Mouse (Mus musculus) right cerebral cortex, postnatal 14 days (tissue): ENCODE results near the gene Usp20.
A peak's percentile ranks its signal among the peaks of the same experiment; 100 is the strongest.

Experiments
- DNase-seq: peaks from one replicate; pipeline ENCODE4 v3.0.0; 2022

Gene Usp20

GRCm38 (mm10) chr2:31042881-31043280, 60.8 kb downstream of the Usp20 start:
- no peak for DNase-seq

GRCm38 (mm10) chr2:31043856-31044255, 61.8 kb downstream of the Usp20 start:
- DNase-seq, result no peak

DNA sequence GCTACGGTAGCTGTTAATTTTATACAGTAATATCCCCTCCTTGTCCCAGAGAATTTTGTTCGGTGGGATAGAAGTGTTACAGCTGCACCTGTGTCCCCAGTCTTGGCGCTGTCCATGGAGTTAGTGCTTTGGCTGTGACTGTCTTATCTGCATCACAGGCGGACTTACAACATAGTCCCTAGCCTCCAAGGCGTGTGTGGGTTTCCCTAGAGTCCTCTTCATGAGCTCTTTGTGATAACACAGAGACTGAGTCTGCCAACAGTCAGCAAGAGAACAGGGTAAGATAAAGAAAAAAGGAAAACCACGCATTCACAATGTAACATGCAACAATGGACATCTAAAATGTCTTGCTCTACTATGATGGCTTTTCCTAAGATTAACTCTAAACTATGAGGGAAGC, 66.0 kb downstream of the Usp20 start:
- DNase-seq, result no peak

DNA sequence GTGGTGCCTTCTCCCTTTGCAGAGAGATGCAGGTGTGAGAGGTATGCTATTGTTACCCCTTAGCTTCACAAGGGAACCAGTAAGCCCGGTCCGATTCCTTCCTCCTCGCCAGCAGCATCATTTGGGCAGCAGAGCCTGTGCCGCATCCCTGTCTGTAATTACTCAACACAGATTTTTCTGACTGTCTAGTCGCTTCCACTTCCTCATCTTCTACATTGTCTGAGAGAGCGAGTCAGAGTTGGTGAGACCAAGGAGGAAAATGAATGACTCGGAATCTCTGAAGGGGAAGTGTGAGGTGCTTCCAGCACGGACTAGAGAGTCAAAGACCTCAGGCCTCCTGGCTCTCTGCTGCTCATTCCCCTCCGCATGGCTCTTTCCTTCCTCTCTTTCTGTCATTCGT, 70.4 kb downstream of the Usp20 start:
- no peak for DNase-seq

GRCm38 (mm10) chr2:31053426-31053825, 71.3 kb downstream of the Usp20 start:
- DNase-seq, result no peak

- no peak for DNase-seq
Observed at GRCm38 (mm10) chr2:31053851-31054340, 71.8 kb downstream of the Usp20 start.

- no peak for DNase-seq
Observed at GRCm38 (mm10) chr2:31056070-31056469, 74.0 kb downstream of the Usp20 start.

- no peak for DNase-seq
Observed at GRCm38 (mm10) chr2:31057549-31058177, 75.6 kb downstream of the Usp20 start.

DNA sequence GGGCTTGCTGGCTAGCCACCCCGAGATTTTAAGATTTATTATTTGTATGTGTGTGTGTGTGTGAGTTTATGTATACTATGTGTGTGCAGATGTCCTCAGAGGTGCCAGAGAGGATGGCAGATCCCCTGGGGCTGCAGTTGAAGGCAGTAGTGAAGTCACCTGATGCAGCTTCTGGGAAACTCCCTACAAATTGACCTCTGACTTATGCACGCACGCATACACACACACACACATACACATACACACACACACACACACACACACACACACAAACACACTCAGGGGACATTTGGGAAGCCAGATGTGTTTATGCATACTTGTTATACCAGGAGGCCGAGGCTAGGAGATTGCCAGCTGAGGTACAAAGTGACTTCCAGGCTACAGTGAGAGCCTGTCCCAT, 76.4 kb downstream of the Usp20 start:
- no peak for DNase-seq

- DNase-seq, result no peak
Observed at GRCm38 (mm10) chr2:31060271-31060670, 78.2 kb downstream of the Usp20 start.

DNA sequence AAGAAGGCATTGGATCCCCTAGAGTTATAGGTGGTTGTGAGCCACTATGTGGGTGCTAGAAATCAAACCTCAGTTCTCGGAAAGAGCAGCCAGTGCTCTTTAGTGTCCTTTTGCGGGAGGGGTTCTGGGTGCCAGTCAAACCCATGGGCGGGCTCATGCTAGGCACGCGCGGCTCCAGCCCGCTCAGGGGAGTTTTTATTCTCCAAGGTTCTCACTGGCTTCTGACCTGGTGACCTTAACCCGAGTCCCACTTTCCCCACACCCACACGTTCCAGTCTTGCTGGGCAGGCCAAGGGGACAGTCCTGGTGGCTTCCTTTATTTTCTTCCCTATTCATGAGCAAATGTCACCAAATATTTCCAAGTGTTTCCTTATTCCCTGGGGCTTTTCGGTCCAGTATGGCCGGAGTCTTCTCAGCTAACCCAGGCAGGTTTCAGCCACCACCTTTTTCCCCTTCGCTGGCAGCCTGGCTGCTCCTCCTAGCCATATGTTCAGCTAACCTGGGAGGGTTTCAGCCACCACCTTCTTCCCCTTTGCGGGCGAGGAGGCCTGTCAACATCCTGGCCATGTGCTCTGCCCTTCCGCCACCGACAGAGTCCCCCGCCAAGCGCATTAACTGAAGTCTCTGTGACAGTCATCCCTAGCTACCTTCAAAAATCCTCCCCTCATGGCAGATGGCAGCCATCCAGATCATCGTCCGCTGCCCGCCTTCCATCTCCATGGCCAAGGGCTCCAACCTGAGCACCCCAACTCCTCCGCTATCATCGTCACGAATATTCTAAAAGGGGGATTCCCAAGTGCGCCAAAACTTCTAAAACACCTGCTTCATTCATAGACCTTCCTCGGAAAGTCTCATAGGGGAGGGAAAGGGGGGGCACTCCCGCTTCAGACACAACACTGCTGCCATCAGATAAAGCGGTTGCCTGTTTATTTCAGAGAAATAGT, 79.0 kb downstream of the Usp20 start:
- no peak for DNase-seq

DNA sequence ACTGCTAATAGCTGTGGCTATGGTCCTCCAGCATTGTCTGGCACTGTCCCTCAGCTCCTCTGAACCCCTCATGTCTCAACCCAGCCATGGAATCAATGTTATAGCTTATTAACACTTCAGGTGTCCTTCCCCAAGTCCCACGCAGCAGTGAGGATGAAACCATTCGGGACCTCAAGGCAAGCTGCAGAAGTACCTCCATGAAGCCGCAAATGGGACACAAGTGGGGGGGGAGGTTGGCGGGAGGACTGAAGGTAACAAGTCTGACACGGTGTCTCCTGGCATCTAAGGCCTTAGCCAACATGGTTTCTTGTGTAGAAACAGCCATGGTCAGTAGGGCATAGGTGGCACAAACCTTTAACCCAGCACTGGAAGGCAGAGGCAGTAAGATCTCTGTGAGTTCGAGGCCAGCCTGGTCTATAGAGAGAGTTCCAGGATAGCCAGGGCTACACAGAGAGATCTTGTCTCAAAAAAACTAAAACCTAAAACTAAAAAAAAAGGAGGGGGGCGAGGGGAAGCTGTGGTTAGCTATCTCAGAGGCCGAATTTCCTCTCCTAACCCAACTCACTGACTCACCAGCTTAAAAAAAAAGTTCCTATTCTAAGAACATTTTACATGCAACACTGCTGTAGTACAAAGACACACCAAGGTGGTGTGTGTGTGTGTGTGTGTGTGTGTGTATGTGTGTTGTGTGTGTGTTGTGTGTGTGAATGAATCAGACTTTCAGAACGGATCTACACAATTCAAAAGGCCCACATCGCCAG, 80.0 kb downstream of the Usp20 start:
- no peak for DNase-seq

DNA sequence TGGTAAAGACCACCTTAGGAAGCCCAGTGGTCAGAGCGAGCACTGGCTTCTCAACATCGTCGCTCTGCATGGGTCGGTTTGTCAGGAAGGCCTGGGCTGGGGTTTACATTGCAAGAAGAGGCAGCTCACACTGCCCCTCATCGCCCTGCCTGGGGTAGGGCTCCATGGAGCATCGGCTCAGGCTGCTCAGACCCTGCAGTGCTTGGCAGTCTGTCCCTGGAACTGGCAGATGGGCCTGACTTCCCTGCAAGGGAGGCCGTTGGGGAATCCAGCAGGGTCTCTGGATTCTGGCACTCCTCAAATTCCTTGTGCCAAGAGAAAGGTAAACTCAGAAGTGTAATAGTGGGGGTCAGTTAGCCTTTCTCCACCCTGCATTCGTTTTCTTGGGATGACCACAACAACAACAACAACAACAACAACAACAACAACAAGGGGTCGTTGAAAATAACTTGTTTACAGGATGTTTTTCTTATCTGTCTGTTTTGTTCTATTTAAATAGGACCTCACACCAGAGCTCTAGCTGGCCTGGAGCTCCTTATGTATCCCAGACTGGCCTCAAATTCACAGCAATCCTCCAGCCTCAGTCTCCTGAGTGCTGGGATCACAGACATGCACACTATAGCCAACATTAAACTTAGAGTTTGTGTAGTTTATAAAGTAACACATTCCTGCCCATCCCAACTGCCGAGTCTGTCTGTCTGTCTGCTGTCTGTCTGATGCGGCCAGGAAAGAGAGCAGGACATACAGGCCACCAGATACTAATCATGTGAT, 84.1 kb downstream of the Usp20 start:
- no peak for DNase-seq

DNA sequence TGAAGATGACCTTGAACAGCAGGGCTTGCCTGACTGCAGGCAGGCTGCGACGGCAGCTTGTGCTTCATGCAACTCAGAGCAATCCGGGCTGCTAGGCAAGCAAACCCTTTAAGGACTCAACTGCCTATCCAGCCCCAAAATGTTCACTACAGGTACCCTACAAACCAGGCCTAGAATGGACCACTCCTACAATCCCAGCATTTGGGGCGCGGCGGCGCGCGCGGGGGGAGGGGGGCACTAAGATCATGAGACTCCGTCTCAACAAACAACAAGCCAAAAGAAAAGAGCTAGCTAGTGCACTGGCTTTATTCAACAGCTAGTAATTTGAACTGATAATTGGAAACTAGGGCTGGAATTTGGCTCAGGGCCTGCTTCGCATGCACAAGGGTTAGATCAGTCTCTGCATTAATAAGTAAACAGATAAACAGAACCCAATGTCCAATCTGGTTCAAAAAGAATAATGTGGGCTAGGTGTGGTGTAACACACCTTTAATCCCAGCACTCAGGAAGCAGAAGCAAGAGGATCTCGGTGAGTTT, 85.0 kb downstream of the Usp20 start:
- no peak for DNase-seq

DNA sequence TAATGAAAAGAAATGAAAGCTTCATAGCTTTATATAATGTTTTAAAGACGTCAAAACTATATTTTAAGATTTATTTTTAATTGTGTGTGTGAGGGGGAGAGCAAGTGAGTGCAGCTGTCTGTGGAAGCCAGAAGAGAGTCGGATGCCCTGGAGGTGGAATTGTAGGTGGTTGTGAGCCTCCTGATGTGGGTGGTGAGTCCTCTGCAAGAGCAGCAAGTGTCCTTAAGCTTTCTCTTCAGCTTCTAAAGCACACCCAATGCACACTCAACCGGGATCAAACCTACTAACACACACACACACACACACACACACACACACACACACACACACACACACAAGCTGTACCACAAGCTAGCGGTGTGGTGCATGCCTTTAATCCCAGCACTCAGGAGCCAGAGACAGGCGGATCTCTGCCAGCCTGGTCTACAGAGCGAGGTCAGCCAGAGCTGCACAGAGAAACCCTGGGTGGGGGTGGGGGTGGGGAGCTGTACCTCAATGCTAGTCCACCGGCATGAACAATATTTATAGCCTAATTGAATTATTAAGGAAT, 85.7 kb downstream of the Usp20 start:
- no peak for DNase-seq

DNA sequence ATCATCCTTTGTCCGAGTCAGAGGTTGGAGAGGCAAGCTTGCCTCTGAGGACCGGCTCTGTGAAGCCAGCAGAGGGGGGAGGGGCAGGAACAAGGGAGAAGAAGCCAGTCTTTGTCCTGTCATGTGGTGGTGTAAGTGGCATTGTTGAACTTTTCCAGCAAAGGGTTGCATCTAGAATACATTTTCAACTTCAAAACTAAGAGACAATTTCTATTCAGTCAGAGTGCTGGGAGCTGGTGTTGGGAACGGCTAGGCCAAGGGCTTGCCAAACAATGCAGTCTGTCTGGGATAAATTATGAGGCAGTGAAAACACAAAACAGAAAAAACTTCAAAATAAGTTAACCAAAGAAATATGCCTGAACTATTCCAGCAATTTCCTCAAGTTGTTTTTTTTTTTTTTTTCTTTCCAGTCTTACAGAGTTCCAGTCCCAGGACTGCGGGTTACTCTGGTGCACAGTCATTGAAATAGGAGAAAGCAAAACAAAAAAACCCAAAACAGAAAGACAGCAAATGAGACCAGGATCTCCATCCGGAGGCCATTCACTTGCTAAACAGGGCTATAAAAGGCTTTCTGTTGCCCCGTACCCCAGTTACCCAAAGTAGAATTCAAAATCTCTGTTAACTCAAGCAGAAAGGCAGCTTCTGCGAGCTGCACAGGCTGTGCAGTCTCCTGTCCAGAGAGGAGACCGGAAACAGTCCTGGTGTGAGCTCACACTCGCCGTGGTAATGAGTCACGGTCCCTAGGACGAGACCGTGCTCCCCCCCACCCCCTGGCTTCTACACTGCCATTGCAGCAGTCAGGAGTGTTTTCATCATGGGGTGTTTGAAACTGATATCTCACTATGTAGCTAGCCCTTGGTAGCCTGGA, 86.4 kb downstream of the Usp20 start:
- peak; percentile 53 for DNase-seq

- DNase-seq, result no peak
Observed at GRCm38 (mm10) chr2:31069114-31069445, 87.0 kb downstream of the Usp20 start.

DNA sequence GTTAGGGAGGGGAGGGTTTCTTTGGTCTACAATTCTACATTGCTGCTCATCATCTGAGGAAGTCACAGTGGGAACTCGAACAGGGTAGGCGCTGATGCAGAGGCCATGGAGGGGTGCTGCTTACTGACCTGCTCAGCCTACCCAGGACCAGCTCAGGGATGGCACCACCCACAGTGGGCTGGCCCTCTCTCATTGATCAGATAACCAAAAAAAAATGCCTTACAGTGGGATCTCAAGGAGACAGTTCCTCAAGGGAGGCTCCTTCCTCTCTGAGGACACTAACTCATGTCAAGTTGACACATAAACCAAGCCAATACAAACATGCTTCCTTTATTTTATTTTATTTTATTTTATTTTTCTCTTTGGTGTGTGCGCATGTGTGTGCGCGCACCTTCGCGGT, 87.4 kb downstream of the Usp20 start:
- no peak for DNase-seq
